Mouse (Mus musculus) liver, adult (tissue): Measurements from ENCODE around the gene Cacng4.
A peak's percentile ranks its signal among the peaks of the same experiment; 100 is the strongest.

ENCODE experiments used
- GATA4 ChIP-seq: IDR thresholded peaks from 2 replicates; pipeline ENCODE4 v1.6.1; 2014; ENCODE audit warnings: mild to moderate bottlenecking, low read length; ENCODE audit not compliant: insufficient replicate concordance

The Cacng4 gene

GRCm38 (mm10) chr11:107783861-107784754, 10.2 kb downstream of the Cacng4 start:
- TF ChIP-seq GATA4: no peak

DNA sequence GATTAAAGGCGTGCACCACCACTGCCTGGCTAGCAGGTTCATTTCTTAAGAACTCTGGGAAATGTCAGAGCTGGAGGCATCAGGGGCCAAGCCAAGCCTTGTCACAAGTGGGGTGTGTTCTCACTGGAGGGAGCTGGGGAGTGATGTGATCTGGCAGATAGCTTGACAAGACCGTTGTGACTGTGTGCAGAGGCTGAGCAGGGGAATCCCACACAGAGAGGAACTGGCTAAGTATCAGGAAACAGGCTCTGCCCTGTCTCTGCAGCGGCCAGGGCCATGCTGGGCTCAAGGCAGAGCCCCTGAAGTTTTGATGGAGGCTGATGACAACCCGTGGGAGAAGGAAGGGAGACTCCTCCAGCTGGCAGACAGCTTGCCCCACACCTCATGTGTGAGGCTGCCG, 11.8 kb downstream of the Cacng4 start:
- TF ChIP-seq GATA4: no peak

- no peak for TF ChIP-seq GATA4
Measured at GRCm38 (mm10) chr11:107778859-107779258, 15.5 kb downstream of the Cacng4 start.

DNA sequence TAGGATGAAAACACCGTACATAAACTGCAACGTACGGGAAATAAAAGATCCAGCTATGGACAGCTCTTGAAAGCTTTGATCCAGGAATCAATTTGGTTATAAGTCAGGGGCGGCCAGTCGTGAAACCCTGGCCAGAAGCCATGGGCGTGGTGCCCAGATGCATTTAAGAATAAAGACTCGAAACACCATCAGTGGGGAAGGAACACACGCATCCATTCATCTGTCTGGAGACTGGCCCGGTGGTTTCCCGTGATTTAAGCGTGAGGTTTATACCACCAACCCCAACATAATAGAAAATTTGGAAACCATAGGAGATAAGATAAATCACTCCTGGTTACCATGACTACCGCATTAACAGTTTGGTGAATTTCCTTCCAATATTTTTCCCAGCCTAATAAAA, 16.9 kb downstream of the Cacng4 start:
- TF ChIP-seq GATA4: no peak

DNA sequence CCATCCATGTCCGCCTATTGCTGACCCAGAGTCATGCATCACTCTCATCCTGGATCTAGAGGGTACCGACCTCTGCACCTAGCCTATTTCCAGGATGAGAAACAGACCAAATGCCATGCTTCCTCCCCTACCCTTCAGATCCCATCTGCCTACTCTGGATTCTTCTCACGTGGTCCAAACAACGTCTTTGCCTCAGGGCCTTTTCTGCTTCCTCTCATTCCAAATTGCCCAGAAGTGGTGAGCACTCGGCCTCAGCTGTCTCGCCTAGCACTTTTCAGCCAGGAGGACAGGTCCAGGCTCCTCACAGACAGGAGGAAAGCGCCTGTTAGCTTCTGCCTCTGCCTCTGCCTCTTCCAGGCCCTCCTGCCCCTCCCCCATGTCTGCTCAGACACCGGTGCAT, 21.0 kb downstream of the Cacng4 start:
- no peak for TF ChIP-seq GATA4

- TF ChIP-seq GATA4: no peak
Measured at GRCm38 (mm10) chr11:107772002-107772401, 22.4 kb downstream of the Cacng4 start.

GRCm38 (mm10) chr11:107768361-107768760, 26.0 kb downstream of the Cacng4 start:
- TF ChIP-seq GATA4: no peak

GRCm38 (mm10) chr11:107766932-107767331, 27.4 kb downstream of the Cacng4 start:
- no peak for TF ChIP-seq GATA4

DNA sequence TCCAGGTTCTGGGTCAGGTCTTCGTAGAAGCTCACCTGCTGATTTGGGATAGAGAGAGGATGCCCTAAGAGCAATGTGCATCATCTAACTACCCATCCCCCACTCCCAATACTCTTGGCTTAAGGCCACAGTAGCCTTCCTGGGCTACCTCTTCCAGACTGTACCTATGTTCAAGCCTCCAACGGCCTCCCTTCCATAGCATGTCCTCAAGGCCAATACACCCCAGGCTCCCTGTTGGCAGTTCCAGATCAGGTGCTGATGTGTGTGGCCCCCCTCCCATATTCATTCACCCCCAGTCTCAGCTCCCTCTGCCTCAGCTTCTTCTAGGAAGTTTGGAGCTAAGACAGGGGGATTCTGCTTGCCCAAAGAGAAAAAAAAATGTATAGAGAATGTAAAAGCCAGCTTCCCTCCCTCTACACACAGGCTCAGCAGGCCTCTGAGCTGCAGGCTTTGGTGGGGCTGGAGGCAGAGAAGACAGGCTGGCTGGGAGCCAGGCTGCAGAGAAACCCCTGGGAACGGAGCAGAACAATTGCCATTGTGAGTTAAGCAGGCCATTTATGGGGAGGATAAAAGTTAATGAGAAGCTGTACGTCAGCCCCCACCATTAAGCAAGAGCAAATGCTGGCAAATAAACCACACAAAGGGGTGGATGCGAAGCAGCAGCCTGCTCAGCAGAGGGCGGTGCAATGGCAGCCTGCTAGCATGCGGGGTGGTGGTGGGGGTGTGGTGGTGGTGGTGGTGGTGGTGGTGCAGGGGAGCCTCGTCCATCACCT, 31.5 kb downstream of the Cacng4 start:
- no peak for TF ChIP-seq GATA4

- peak; percentile 30; the same call in 1 of the 2 replicates for TF ChIP-seq GATA4
Measured at GRCm38 (mm10) chr11:107761790-107762500, 32.4 kb downstream of the Cacng4 start.

GRCm38 (mm10) chr11:107760001-107760400, 34.4 kb downstream of the Cacng4 start:
- no peak for TF ChIP-seq GATA4

DNA sequence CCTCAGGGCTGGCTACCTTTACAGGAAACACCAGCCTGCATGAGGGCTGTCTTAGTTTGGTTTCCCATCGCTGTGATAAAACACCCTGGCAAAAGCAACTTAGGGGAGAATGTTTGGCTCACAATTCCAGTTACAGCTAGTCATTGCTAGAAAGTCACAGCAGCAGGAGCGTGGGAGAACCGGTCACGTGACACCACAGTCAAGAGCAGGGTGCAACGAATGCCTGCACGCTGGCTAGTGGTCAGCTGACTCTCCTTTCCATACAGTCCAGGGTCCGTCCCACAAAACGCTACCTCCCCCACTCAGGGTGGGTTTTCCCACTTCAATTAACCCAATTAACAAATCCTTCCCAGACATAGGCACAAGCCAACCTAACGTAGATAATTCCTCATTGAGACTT, 34.8 kb downstream of the Cacng4 start:
- TF ChIP-seq GATA4: no peak

DNA sequence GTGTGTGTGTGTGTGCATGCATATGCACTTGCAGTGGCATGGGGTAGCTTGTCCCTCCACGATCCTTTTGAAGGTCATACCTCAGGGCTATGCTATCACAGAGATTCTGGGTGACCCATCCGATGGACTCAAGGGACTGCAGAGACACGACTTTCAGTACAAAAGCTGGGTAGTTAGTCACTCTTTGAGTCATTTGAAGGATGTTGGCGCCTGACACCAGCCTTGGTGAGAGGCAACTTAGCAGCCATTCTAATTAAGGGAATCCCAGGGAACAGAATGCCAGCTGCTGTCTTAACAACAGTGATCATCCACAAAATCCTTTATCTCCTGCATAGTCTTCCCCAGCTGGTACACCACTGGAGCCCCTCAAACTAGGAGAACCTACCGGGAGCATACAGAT, 45.2 kb downstream of the Cacng4 start:
- TF ChIP-seq GATA4: no peak

DNA sequence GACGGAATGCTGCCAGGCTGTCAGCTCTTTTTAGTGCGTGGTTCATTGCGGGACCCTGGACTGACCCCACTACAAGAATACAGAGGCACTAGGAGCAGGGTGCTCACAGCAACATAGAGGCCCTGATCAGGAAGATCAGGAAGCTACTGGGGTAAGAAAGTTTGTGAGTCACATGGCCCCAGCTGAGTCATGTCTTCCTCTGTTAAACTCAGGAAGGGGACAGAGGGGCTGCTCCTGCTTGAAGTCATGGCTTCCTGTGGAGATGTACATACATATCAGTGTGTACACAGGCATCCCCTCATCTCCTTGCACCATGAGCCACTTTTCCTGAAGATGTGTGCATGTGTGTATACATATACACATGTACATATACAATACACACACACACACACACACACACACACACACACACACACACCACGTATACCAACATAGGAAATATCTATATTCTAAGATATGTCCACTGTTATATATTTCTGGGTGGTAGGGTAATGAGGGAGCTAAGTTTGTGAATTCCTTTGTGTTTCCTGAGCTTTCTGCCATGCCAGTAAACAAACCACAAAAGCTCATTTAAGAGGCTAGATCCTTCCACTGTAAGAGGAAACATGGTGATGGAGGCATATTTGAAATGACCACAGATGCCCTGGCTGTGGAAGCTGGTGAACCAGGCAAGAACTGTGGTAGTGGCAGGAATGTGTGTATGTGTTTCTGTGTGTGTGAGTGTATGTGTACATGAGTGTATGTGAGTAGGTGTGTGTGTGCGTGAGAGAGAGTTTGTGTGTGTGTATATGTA, 45.9 kb downstream of the Cacng4 start:
- no peak for TF ChIP-seq GATA4

GRCm38 (mm10) chr11:107743100-107743499, 51.3 kb downstream of the Cacng4 start:
- no peak for TF ChIP-seq GATA4
